ENCODE assay signal across 24 mouse cellular contexts in the genomic region with DNA sequence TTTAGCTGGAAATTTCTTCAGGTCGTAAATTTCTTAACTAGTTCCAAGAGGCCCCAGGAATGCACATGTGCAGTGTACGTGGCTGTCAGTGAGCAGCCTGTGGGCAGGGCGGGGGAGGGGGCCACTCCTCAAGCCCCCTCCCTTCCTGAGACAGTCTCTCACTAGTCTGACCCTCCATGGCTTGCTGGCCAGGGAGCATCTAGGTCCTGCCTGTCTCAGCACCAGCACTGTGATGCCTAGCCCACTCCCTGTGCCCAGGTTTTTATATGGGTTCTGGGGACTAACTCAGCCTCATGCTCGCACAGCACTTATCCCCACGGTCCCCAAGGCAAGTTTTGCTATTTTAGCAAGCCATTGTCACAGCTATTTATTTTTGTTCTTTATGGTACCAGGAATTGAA. TPM values are rescaled to one million over a fixed set of nuclear protein-coding genes. Genes with fewer than 3 reads are reported as not detected.
DNase-seq lines count a peak whose midpoint lies in the region; ATAC-seq and TF ChIP-seq lines count a peak whose summit lies in the region.
"Had no signal": no experiment of that assay in that cellular context is flagged by ENCODE, and none has a peak within 500 bp of the region (broad histone marks: within the 10 kb centered on the region; RNA-seq: fewer than 3 reads in every experiment).

No protein-coding gene starts in this region.

- no peak overlapping the region for H3K4me2 ChIP-seq in embryonic facial prominence, embryonic 11.5 days (ENCODE audit: low read depth, low read length)
- H3K4me2 ChIP-seq in hindbrain, embryonic 14.5 days (replicated peaks): no peak overlapping the region
- H3K4me2 ChIP-seq in hindbrain, embryonic 13.5 days: no peak overlapping the region
- H3K4me2 ChIP-seq in midbrain, postnatal 0 days (ENCODE audit: low read depth, low read length, poor library complexity, severe bottlenecking): no peak overlapping the region
- H3K4me2 ChIP-seq in midbrain, embryonic 16.5 days (ENCODE audit: low read length): no peak overlapping the region
- H3K4me2 ChIP-seq: embryonic facial prominence, embryonic 12.5 days; forebrain, embryonic 12.5 days had no signal

- no peaks in the 10 kb centered on the region for H3K27me3 ChIP-seq in embryonic facial prominence, embryonic 11.5 days (ENCODE audit: control insufficient read depth, insufficient read depth, low read length)
- H3K27me3 ChIP-seq in embryonic facial prominence, embryonic 10.5 days (replicated peaks; ENCODE audit: low read depth, poor library complexity, severe bottlenecking): no peaks in the 10 kb centered on the region
- H3K27me3 ChIP-seq in hindbrain, embryonic 14.5 days (ENCODE audit: control insufficient read depth, insufficient read depth, low read length): no peaks in the 10 kb centered on the region
- H3K27me3 ChIP-seq in hindbrain, embryonic 13.5 days: no peaks in the 10 kb centered on the region
- H3K27me3 ChIP-seq in megakaryocyte, embryonic 14.5 days (replicated peaks): no peaks in the 10 kb centered on the region
- H3K27me3 ChIP-seq in midbrain, postnatal 0 days (ENCODE audit: insufficient read depth, low read length): no peaks in the 10 kb centered on the region
- no peaks in the 10 kb centered on the region for H3K27me3 ChIP-seq in midbrain, embryonic 16.5 days (ENCODE audit: control insufficient read depth, insufficient read depth, low read depth, low read length)
- H3K27me3 ChIP-seq: embryonic facial prominence, embryonic 12.5 days; forebrain, embryonic 12.5 days had no signal

- 78% methylated on average over 5 of the region's 5 CpGs for WGBS in embryonic facial prominence, embryonic 11.5 days
- WGBS in embryonic facial prominence, embryonic 10.5 days: 84% methylated on average over 5 of the region's 5 CpGs
- WGBS in hindbrain, embryonic 14.5 days: 81% methylated on average over 5 of the region's 5 CpGs
- WGBS in hindbrain, embryonic 13.5 days: 89% methylated on average over 5 of the region's 5 CpGs
- WGBS in midbrain, postnatal 0 days: 85% methylated on average over 5 of the region's 5 CpGs
- 87% methylated on average over 5 of the region's 5 CpGs for WGBS in midbrain, embryonic 16.5 days

- no peak overlapping the region for H3K9ac ChIP-seq in embryonic facial prominence, embryonic 11.5 days (replicated peaks; ENCODE audit: low read length)
- no peak overlapping the region for H3K9ac ChIP-seq in hindbrain, embryonic 14.5 days
- H3K9ac ChIP-seq in hindbrain, embryonic 13.5 days: no peak overlapping the region
- no peak overlapping the region for H3K9ac ChIP-seq in midbrain, postnatal 0 days (replicated peaks; ENCODE audit: low read length, poor library complexity, severe bottlenecking)
- no peak overlapping the region for H3K9ac ChIP-seq in midbrain, embryonic 16.5 days (ENCODE audit: low read depth, low read length)
- H3K9ac ChIP-seq: embryonic facial prominence, embryonic 12.5 days; forebrain, embryonic 12.5 days had no signal

- no peaks in the 10 kb centered on the region for H3K36me3 ChIP-seq in embryonic facial prominence, embryonic 11.5 days (replicated peaks; ENCODE audit: control insufficient read depth, insufficient read depth, low read depth, low read length)
- H3K36me3 ChIP-seq in embryonic facial prominence, embryonic 10.5 days (replicated peaks): peaks cover 56% of the 10 kb centered on the region
- H3K36me3 ChIP-seq in hindbrain, embryonic 14.5 days (replicated peaks; ENCODE audit: control insufficient read depth, insufficient read depth): peaks cover 67% of the 10 kb centered on the region
- H3K36me3 ChIP-seq in hindbrain, embryonic 13.5 days: peaks cover 57% of the 10 kb centered on the region
- H3K36me3 ChIP-seq in megakaryocyte, embryonic 14.5 days (replicated peaks; ENCODE audit: low read length): peaks cover 79% of the 10 kb centered on the region
- H3K36me3 ChIP-seq in midbrain, postnatal 0 days (ENCODE audit: insufficient read depth, low read length): peaks cover 16% of the 10 kb centered on the region; the same call in 1 of the 2 replicates
- peaks cover 20% of the 10 kb centered on the region for H3K36me3 ChIP-seq in midbrain, embryonic 16.5 days (ENCODE audit: control insufficient read depth, insufficient read depth, low read length)

- H3K4me3 ChIP-seq in embryonic facial prominence, embryonic 11.5 days (ENCODE audit: low read depth, low read length): no peak overlapping the region
- no peak overlapping the region for H3K4me3 ChIP-seq in embryonic facial prominence, embryonic 10.5 days
- no peak overlapping the region for H3K4me3 ChIP-seq in hindbrain, embryonic 14.5 days (replicated peaks; ENCODE audit: low read length)
- H3K4me3 ChIP-seq in hindbrain, embryonic 13.5 days: no peak overlapping the region
- H3K4me3 ChIP-seq in megakaryocyte, embryonic 14.5 days (replicated peaks): peak overlapping the region; percentile 5
- no peak overlapping the region for H3K4me3 ChIP-seq in midbrain, postnatal 0 days (ENCODE audit: low read depth, low read length)
- no peak overlapping the region for H3K4me3 ChIP-seq in midbrain, embryonic 16.5 days (ENCODE audit: low read depth, low read length)
- H3K4me3 ChIP-seq: embryonic facial prominence, embryonic 12.5 days; forebrain, embryonic 12.5 days; heart, adult 2 months; hindbrain, embryonic 10.5 days had no signal

- 0 out of 2 replicates have a peak, but pooled peaks have one; percentile 56 for ATAC-seq in embryonic facial prominence, embryonic 11.5 days (replicated peaks; ENCODE audit: insufficient number of reproducible peaks, low FRiP score, low TSS enrichment, low read depth)
- peak; percentile 43; the same call in 1 of the 2 replicates for ATAC-seq in hindbrain, embryonic 14.5 days (ENCODE audit: low FRiP score)
- ATAC-seq in hindbrain, embryonic 13.5 days (ENCODE audit: low FRiP score): no peak
- ATAC-seq in megakaryocyte, adult 5-6 weeks (ENCODE audit: poor library complexity, severe bottlenecking): no peak
- peak; percentile 49; the same call in 1 of the 2 replicates for ATAC-seq in midbrain, postnatal 0 days (ENCODE audit: low FRiP score)
- no peak for ATAC-seq in midbrain, embryonic 16.5 days
- ATAC-seq: CD4-positive, CD25-positive, alpha-beta regulatory T cell, adult 4 months; forebrain, embryonic 16.5 days had no signal

- DNase-seq in embryonic facial prominence, embryonic 11.5 days (ENCODE audit: low spot score): no peak
- DNase-seq in embryonic facial prominence, embryonic 10.5 days (ENCODE audit: low spot score): no peak
- DNase-seq in hindbrain, embryonic 14.5 days (ENCODE audit: low spot score): no peak
- DNase-seq in midbrain, postnatal 0 days (ENCODE audit: low spot score): no peak
- DNase-seq: adrenal gland, adult 8-10 months; adrenal gland, postnatal 36 days; B cell, adult 2 months; cerebellum, adult 2 months; cerebellum, postnatal 10 days; gastrocnemius, postnatal 10 days; heart, adult 2 months had no signal

- no peak for TF ChIP-seq CTCF in midbrain, postnatal 0 days (IDR thresholded peaks at IDR 0.05)

- no peaks in the 10 kb centered on the region for H3K9me3 ChIP-seq in embryonic facial prominence, embryonic 11.5 days (replicated peaks; ENCODE audit: control insufficient read depth, low read length)
- no peaks in the 10 kb centered on the region for H3K9me3 ChIP-seq in embryonic facial prominence, embryonic 10.5 days
- H3K9me3 ChIP-seq in hindbrain, embryonic 14.5 days (ENCODE audit: control insufficient read depth, low read length): no peaks in the 10 kb centered on the region
- no peaks in the 10 kb centered on the region for H3K9me3 ChIP-seq in hindbrain, embryonic 13.5 days
- no peaks in the 10 kb centered on the region for H3K9me3 ChIP-seq in megakaryocyte, embryonic 14.5 days
- H3K9me3 ChIP-seq in midbrain, postnatal 0 days (ENCODE audit: low read length): no peaks in the 10 kb centered on the region
- H3K9me3 ChIP-seq in midbrain, embryonic 16.5 days (replicated peaks; ENCODE audit: control insufficient read depth, low read length, poor library complexity, severe bottlenecking): no peaks in the 10 kb centered on the region
- H3K9me3 ChIP-seq: embryonic facial prominence, embryonic 12.5 days; forebrain, embryonic 12.5 days; G1E; hindbrain, embryonic 10.5 days had no signal

- no peak overlapping the region for H3K27ac ChIP-seq in embryonic facial prominence, embryonic 11.5 days (replicated peaks; ENCODE audit: low read depth, low read length)
- no peak overlapping the region for H3K27ac ChIP-seq in embryonic facial prominence, embryonic 10.5 days (replicated peaks)
- H3K27ac ChIP-seq in hindbrain, embryonic 14.5 days: no peak overlapping the region
- H3K27ac ChIP-seq in hindbrain, embryonic 13.5 days: no peak overlapping the region
- no peak overlapping the region for H3K27ac ChIP-seq in midbrain, postnatal 0 days (ENCODE audit: low read depth, low read length)
- H3K27ac ChIP-seq in midbrain, embryonic 16.5 days (ENCODE audit: low read length): no peak overlapping the region
- H3K27ac ChIP-seq: embryonic facial prominence, embryonic 12.5 days; forebrain, embryonic 12.5 days; heart, adult 2 months; hindbrain, embryonic 10.5 days had no signal

- H3K4me1 ChIP-seq in embryonic facial prominence, embryonic 11.5 days (ENCODE audit: control insufficient read depth, insufficient read depth, low read length): no peaks in the 10 kb centered on the region
- no peaks in the 10 kb centered on the region for H3K4me1 ChIP-seq in embryonic facial prominence, embryonic 10.5 days
- no peaks in the 10 kb centered on the region for H3K4me1 ChIP-seq in hindbrain, embryonic 14.5 days (replicated peaks; ENCODE audit: control insufficient read depth, insufficient read depth, low read length)
- no peaks in the 10 kb centered on the region for H3K4me1 ChIP-seq in hindbrain, embryonic 13.5 days (replicated peaks)
- peaks cover 24% of the 10 kb centered on the region for H3K4me1 ChIP-seq in megakaryocyte, embryonic 14.5 days
- no peaks in the 10 kb centered on the region for H3K4me1 ChIP-seq in midbrain, postnatal 0 days (ENCODE audit: insufficient read depth, low read length)
- H3K4me1 ChIP-seq in midbrain, embryonic 16.5 days (ENCODE audit: control insufficient read depth, insufficient read depth, low read length): no peaks in the 10 kb centered on the region
- H3K4me1 ChIP-seq: embryonic facial prominence, embryonic 12.5 days; forebrain, embryonic 12.5 days; hindbrain, embryonic 10.5 days had no signal

RNA-seq across cellular contexts. Expression of a gene that starts 18.7 kb away (rescaled TPM):
- not detected in 2 replicates for polyA plus RNA-seq in embryonic facial prominence, embryonic 11.5 days (2014; fragmentation: Nextera tagmentation; extraction: Ambion mirVana)
- polyA plus RNA-seq in embryonic facial prominence, embryonic 10.5 days (2016; fragmentation: Nextera tagmentation; extraction: Ambion mirVana): not detected in 2 replicates
- not detected in 2 replicates for polyA plus RNA-seq in hindbrain, embryonic 14.5 days (2014; fragmentation: Nextera tagmentation; extraction: Ambion mirVana)
- not detected in 2 replicates for polyA plus RNA-seq in hindbrain, embryonic 13.5 days (2015; fragmentation: Nextera tagmentation; extraction: Ambion mirVana)
- polyA plus RNA-seq in megakaryocyte, embryonic 14.5 days (2012; ENCODE audit: insufficient read depth, low replicate concordance): not detected in 2 replicates
- 0.59 TPM in 1 of 2 replicates, not detected in the other for total RNA-seq in megakaryocyte, adult 5-6 weeks (2015)
- not detected in 2 replicates for total RNA-seq in megakaryocyte, adult 5-6 weeks (2017)
- total RNA-seq in midbrain, postnatal 0 days (2014; rRNA removed): not detected in 2 replicates
- not detected in 2 replicates for polyA plus RNA-seq in midbrain, postnatal 0 days (2015; fragmentation: Nextera tagmentation; extraction: Ambion mirVana)
- polyA plus RNA-seq in midbrain, embryonic 16.5 days (2015; fragmentation: Nextera tagmentation; extraction: Ambion mirVana): not detected in 2 replicates
- total RNA-seq: adrenal gland, adult 8-10 months; adrenal gland, postnatal 36 days; G1E; gastrocnemius, postnatal 10 days; gastrocnemius, postnatal 4 days; heart, adult 2 months; heart, postnatal 25 days had no signal
- polyA plus RNA-seq: CD4-positive, CD25-positive, alpha-beta regulatory T cell, adult 4 months; cerebellum, adult 2 months; embryonic facial prominence, embryonic 12.5 days; forebrain, embryonic 12.5 days; forebrain, embryonic 16.5 days; G1E; heart, embryonic 14.5 days; hindbrain, embryonic 10.5 days had no signal

RNA-seq across cellular contexts. Expression of a gene that starts 24.7 kb away (rescaled TPM):
- 69.9 and 74.9 TPM in 2 replicates for polyA plus RNA-seq in embryonic facial prominence, embryonic 11.5 days (2014; fragmentation: Nextera tagmentation; extraction: Ambion mirVana)
- 70.3 and 72.5 TPM in 2 replicates for polyA plus RNA-seq in embryonic facial prominence, embryonic 10.5 days (2016; fragmentation: Nextera tagmentation; extraction: Ambion mirVana)
- 77.4 and 81.5 TPM in 2 replicates for polyA plus RNA-seq in hindbrain, embryonic 14.5 days (2014; fragmentation: Nextera tagmentation; extraction: Ambion mirVana)
- polyA plus RNA-seq in hindbrain, embryonic 13.5 days (2015; fragmentation: Nextera tagmentation; extraction: Ambion mirVana): 63.4 and 65.8 TPM in 2 replicates
- polyA plus RNA-seq in megakaryocyte, embryonic 14.5 days (2012; ENCODE audit: insufficient read depth, low replicate concordance): 63.4 and 64.7 TPM in 2 replicates
- total RNA-seq in megakaryocyte, adult 5-6 weeks (2015): 116 and 122 TPM in 2 replicates
- 160 and 173 TPM in 2 replicates for total RNA-seq in megakaryocyte, adult 5-6 weeks (2017)
- 76.6 and 103 TPM in 2 replicates for total RNA-seq in midbrain, postnatal 0 days (2014; rRNA removed)
- polyA plus RNA-seq in midbrain, postnatal 0 days (2015; fragmentation: Nextera tagmentation; extraction: Ambion mirVana): 84.3 and 89.1 TPM in 2 replicates
- polyA plus RNA-seq in midbrain, embryonic 16.5 days (2015; fragmentation: Nextera tagmentation; extraction: Ambion mirVana): 59.9 and 62.9 TPM in 2 replicates

RNA-seq across cellular contexts. Expression of a gene that starts 35.9 kb away (rescaled TPM):
- polyA plus RNA-seq in embryonic facial prominence, embryonic 11.5 days (2014; fragmentation: Nextera tagmentation; extraction: Ambion mirVana): 16.3 and 17.3 TPM in 2 replicates
- polyA plus RNA-seq in embryonic facial prominence, embryonic 10.5 days (2016; fragmentation: Nextera tagmentation; extraction: Ambion mirVana): 11.9 and 15.6 TPM in 2 replicates
- polyA plus RNA-seq in hindbrain, embryonic 14.5 days (2014; fragmentation: Nextera tagmentation; extraction: Ambion mirVana): 14.8 and 15.9 TPM in 2 replicates
- 14.9 and 16.1 TPM in 2 replicates for polyA plus RNA-seq in hindbrain, embryonic 13.5 days (2015; fragmentation: Nextera tagmentation; extraction: Ambion mirVana)
- polyA plus RNA-seq in megakaryocyte, embryonic 14.5 days (2012; ENCODE audit: insufficient read depth, low replicate concordance): 2.8 TPM in 2 replicates
- total RNA-seq in megakaryocyte, adult 5-6 weeks (2015): 9.8 and 10.4 TPM in 2 replicates
- total RNA-seq in megakaryocyte, adult 5-6 weeks (2017): 17.4 and 18.1 TPM in 2 replicates
- total RNA-seq in midbrain, postnatal 0 days (2014; rRNA removed): 14.5 and 17.0 TPM in 2 replicates
- 18.3 and 19.3 TPM in 2 replicates for polyA plus RNA-seq in midbrain, postnatal 0 days (2015; fragmentation: Nextera tagmentation; extraction: Ambion mirVana)
- polyA plus RNA-seq in midbrain, embryonic 16.5 days (2015; fragmentation: Nextera tagmentation; extraction: Ambion mirVana): 16.5 and 17.8 TPM in 2 replicates

RNA-seq across cellular contexts. Expression of a gene that starts 36.4 kb away (rescaled TPM):
- 13.3 and 13.4 TPM in 2 replicates for polyA plus RNA-seq in embryonic facial prominence, embryonic 11.5 days (2014; fragmentation: Nextera tagmentation; extraction: Ambion mirVana)
- 13.5 TPM in 2 replicates for polyA plus RNA-seq in embryonic facial prominence, embryonic 10.5 days (2016; fragmentation: Nextera tagmentation; extraction: Ambion mirVana)
- 18.3 and 25.2 TPM in 2 replicates for polyA plus RNA-seq in hindbrain, embryonic 14.5 days (2014; fragmentation: Nextera tagmentation; extraction: Ambion mirVana)
- 26.9 and 28.7 TPM in 2 replicates for polyA plus RNA-seq in hindbrain, embryonic 13.5 days (2015; fragmentation: Nextera tagmentation; extraction: Ambion mirVana)
- 0.64 TPM in 1 of 2 replicates, not detected in the other for polyA plus RNA-seq in megakaryocyte, embryonic 14.5 days (2012; ENCODE audit: insufficient read depth, low replicate concordance)
- 10.4 and 22.3 TPM in 2 replicates for total RNA-seq in megakaryocyte, adult 5-6 weeks (2015)
- 16.6 TPM in 2 replicates for total RNA-seq in megakaryocyte, adult 5-6 weeks (2017)
- 21.0 and 24.1 TPM in 2 replicates for total RNA-seq in midbrain, postnatal 0 days (2014; rRNA removed)
- 19.2 and 21.2 TPM in 2 replicates for polyA plus RNA-seq in midbrain, postnatal 0 days (2015; fragmentation: Nextera tagmentation; extraction: Ambion mirVana)
- polyA plus RNA-seq in midbrain, embryonic 16.5 days (2015; fragmentation: Nextera tagmentation; extraction: Ambion mirVana): 26.2 TPM in 2 replicates

Comparison
In these comparisons a context has a peak if more than half of its experiments do, and no peak if none do; other contexts are left out.
1. ATAC-seq: peak in embryonic facial prominence, embryonic 11.5 days (single experiment), hindbrain, embryonic 14.5 days (single experiment) and midbrain, postnatal 0 days (single experiment); none in hindbrain, embryonic 13.5 days (single experiment), megakaryocyte, adult 5-6 weeks (single experiment) and midbrain, embryonic 16.5 days (single experiment).